Mouse (Mus musculus) liver, embryonic 12.5 days (tissue): ENCODE data around the gene Sema3f. TPM values are rescaled to one million over a fixed set of nuclear protein-coding genes. Genes with fewer than 3 reads are reported as not detected.

Experiments used
- ATAC-seq: fragments of 200-750 bp; cut with Nextera tagmentation; 2 replicates; pipeline ENCODE4 v1.8.0; 2017; ENCODE audit warnings: moderate number of reproducible peaks, mild to moderate bottlenecking, moderate library complexity
- H3K27ac ChIP-seq: fragments of 300-500 bp; sonication (generic); 2 replicates; pipeline ENCODE4 v1.5.1; 2016; ENCODE audit warnings: mild to moderate bottlenecking
- H3K27me3 ChIP-seq: fragments of 300-500 bp; sonication (generic); replicated peaks from 2 replicates; pipeline ENCODE4 v1.6.1; 2016; ENCODE audit warnings: mild to moderate bottlenecking, moderate library complexity
- H3K36me3 ChIP-seq: fragments of 300-500 bp; sonication (generic); 2 replicates; pipeline ENCODE4 v1.6.1; 2016; ENCODE audit warnings: mild to moderate bottlenecking, moderate library complexity
- H3K4me1 ChIP-seq: fragments of 300-500 bp; sonication (generic); 2 replicates; pipeline ENCODE4 v1.6.1; 2016
- H3K4me2 ChIP-seq: fragments of 300-500 bp; sonication (generic); 2 replicates; pipeline ENCODE4 v1.6.1; 2016; ENCODE audit warnings: mild to moderate bottlenecking, moderate library complexity
- H3K4me3 ChIP-seq: fragments of 300-500 bp; sonication (generic); 2 replicates; pipeline ENCODE4 v1.5.1; 2016; ENCODE audit warnings: mild to moderate bottlenecking, moderate library complexity
- H3K9ac ChIP-seq: fragments of 300-500 bp; sonication (generic); 2 replicates; pipeline ENCODE4 v1.6.1; 2016; ENCODE audit warnings: mild to moderate bottlenecking, moderate library complexity
- H3K9me3 ChIP-seq: fragments of 300-500 bp; sonication (generic); replicated peaks from 2 replicates; pipeline ENCODE4 v1.6.1; 2016; ENCODE audit warnings: mild to moderate bottlenecking, moderate library complexity
- WGBS: fragments of 180-500 bp; shearing (Covaris S2); methylation state at CpG from one replicate; pipeline ENCODE4 v1.1.7; 2016; ENCODE audit not compliant: insufficient replicate concordance; 5-methylcytosine and 5-hydroxymethylcytosine counted together
- polyA plus RNA-seq: library from polyadenylated mRNA; unstranded; fragments of >200 nt; fragmentation: Nextera tagmentation; extraction: Ambion mirVana; gene quantifications from 2 replicates; pipeline ENCODE4 v1.2.1, GENCODE M21; 2016

Gene Sema3f
- polyA plus RNA-seq, 1 experiment from 2014 or later: 3.9 TPM

GRCm38 (mm10) chr9:107650708-107651481 lies 59.4 kb downstream of the Sema3f start:
- no peak overlapping the region for H3K4me3 ChIP-seq
- H3K9ac ChIP-seq: no peak overlapping the region
- no peaks in the 10 kb centered on the region for H3K9me3 ChIP-seq
- 56% methylated on average over 12 of the region's 12 CpGs for WGBS
- no peak for ATAC-seq
- H3K27me3 ChIP-seq: peaks cover 27% of the 10 kb centered on the region
- no peak overlapping the region for H3K4me2 ChIP-seq
- H3K4me1 ChIP-seq: 0 out of 2 replicates have a peak, but pooled peaks cover under 1% of the 10 kb centered on the region
- H3K36me3 ChIP-seq: no peaks in the 10 kb centered on the region
- no peak overlapping the region for H3K27ac ChIP-seq

GRCm38 (mm10) chr9:107650225-107650624 lies 60.0 kb downstream of the Sema3f start:
- WGBS: 67% methylated on average over 7 of the region's 7 CpGs
- Histone ChIP-seq H3K9me3 (no peaks in the 10 kb centered on the region), H3K4me3 (no peak overlapping the region), H3K9ac (no peak overlapping the region), H3K36me3 (no peaks in the 10 kb centered on the region), H3K27ac (no peak overlapping the region), H3K27me3 (peaks cover 22% of the 10 kb centered on the region), H3K4me1 (peaks cover 6% of the 10 kb centered on the region), H3K4me2 (no peak overlapping the region)
- no peak for ATAC-seq

GRCm38 (mm10) chr9:107648767-107649166 lies 61.5 kb downstream of the Sema3f start:
- no peak overlapping the region for H3K4me2 ChIP-seq
- WGBS: 55% methylated on average over 3 of the region's 3 CpGs
- H3K27ac ChIP-seq: no peak overlapping the region
- H3K27me3 ChIP-seq: peaks cover 23% of the 10 kb centered on the region; the same call in 1 of the 2 replicates
- H3K9ac ChIP-seq: no peak overlapping the region
- H3K9me3 ChIP-seq: no peaks in the 10 kb centered on the region
- ATAC-seq: no peak
- H3K36me3 ChIP-seq: no peaks in the 10 kb centered on the region
- H3K4me3 ChIP-seq: no peak overlapping the region
- H3K4me1 ChIP-seq: peaks cover 19% of the 10 kb centered on the region

- peaks cover 23% of the 10 kb centered on the region; the same call in 1 of the 2 replicates for H3K27me3 ChIP-seq
- peaks cover 27% of the 10 kb centered on the region for H3K4me1 ChIP-seq
- no peak overlapping the region for H3K4me3 ChIP-seq
- WGBS: 74% methylated on average over 6 of the region's 6 CpGs
- no peak overlapping the region for H3K4me2 ChIP-seq
- no peak overlapping the region for H3K27ac ChIP-seq
- H3K9ac ChIP-seq: no peak overlapping the region
- H3K9me3 ChIP-seq: no peaks in the 10 kb centered on the region
- H3K36me3 ChIP-seq: no peaks in the 10 kb centered on the region
- no peak for ATAC-seq
Measured at GRCm38 (mm10) chr9:107646975-107647374, 63.3 kb downstream of the Sema3f start.

- peaks cover 33% of the 10 kb centered on the region for H3K4me1 ChIP-seq
- no peaks in the 10 kb centered on the region for H3K9me3 ChIP-seq
- H3K36me3 ChIP-seq: no peaks in the 10 kb centered on the region
- peak overlapping the region; percentile 78; the same call in 1 of the 2 replicates for H3K4me2 ChIP-seq
- no peak overlapping the region for H3K4me3 ChIP-seq
- WGBS: 12% methylated on average over 5 of the region's 5 CpGs
- no peak overlapping the region for H3K9ac ChIP-seq
- no peak overlapping the region for H3K27ac ChIP-seq
- ATAC-seq: peak; percentile 58; the same call in 1 of the 2 replicates
- peaks cover 20% of the 10 kb centered on the region; the same call in 1 of the 2 replicates for H3K27me3 ChIP-seq
Measured at GRCm38 (mm10) chr9:107645577-107645976, 64.7 kb downstream of the Sema3f start.

- no peak overlapping the region for H3K27ac ChIP-seq
- H3K4me1 ChIP-seq: peaks cover 37% of the 10 kb centered on the region
- 36% methylated on average over 7 of the region's 7 CpGs for WGBS
- peak overlapping the region; percentile 78 for H3K4me2 ChIP-seq
- ATAC-seq: no peak
- H3K36me3 ChIP-seq: no peaks in the 10 kb centered on the region
- H3K27me3 ChIP-seq: peaks cover 15% of the 10 kb centered on the region; the same call in 1 of the 2 replicates
- peak overlapping the region; percentile 65; the same call in 1 of the 2 replicates for H3K4me3 ChIP-seq
- H3K9me3 ChIP-seq: no peaks in the 10 kb centered on the region
- 0 out of 2 replicates have a peak overlapping the region, but pooled peaks have one; percentile 6 for H3K9ac ChIP-seq
Measured at GRCm38 (mm10) chr9:107645153-107645510, 65.1 kb downstream of the Sema3f start.

GRCm38 (mm10) chr9:107644495-107645152 lies 65.7 kb downstream of the Sema3f start:
- 4% methylated on average over 35 of the region's 35 CpGs for WGBS
- Histone ChIP-seq H3K4me3 (peak overlapping the region; percentile 65), H3K36me3 (no peaks in the 10 kb centered on the region), H3K27me3 (0 out of 2 replicates have a peak, but pooled peaks cover 10% of the 10 kb centered on the region), H3K27ac (peak overlapping the region; percentile 72), H3K4me2 (peak overlapping the region; percentile 78), H3K9me3 (no peaks in the 10 kb centered on the region), H3K9ac (peak overlapping the region; percentile 70), H3K4me1 (peaks cover 38% of the 10 kb centered on the region)
- ATAC-seq: peak; percentile 84

DNA sequence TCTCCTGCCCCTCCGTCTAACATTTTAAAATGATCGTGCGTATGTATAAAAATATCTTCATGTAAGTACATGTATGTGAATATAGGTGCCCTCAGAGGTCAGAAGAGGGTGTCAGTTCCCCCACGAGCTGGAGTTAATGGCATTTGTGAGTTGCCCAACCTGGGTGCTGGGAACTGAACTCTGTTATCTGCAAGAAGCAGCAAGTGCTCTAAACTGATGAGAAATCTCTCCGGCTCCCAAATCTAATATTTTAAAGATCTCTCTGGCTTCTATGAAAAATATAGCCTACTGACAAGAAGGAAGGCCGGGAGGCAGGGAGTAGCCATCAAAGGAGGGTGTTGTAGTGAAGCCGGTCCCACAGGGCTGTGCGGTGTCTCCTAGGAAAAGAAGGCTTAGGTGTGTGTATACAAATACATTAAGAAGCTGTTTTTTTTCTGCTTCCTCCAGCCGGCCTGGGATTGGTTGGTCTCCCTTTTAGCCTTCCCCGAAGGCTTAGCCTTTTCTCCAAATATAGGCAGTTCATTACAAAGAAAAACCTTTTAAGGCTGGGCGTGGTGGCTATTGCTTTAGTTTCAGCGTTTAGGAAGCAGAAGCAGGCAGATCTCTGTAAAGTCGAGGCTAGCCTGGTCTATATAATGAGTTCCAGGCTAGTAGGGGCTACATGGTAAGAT lies 66.6 kb downstream of the Sema3f start:
- 0 out of 2 replicates have a peak, but pooled peaks cover 6% of the 10 kb centered on the region for H3K27me3 ChIP-seq
- H3K9ac ChIP-seq: peak overlapping the region; percentile 70
- no peak for ATAC-seq
- H3K4me3 ChIP-seq: peak overlapping the region; percentile 65
- H3K27ac ChIP-seq: peak overlapping the region; percentile 72
- no peaks in the 10 kb centered on the region for H3K36me3 ChIP-seq
- 62% methylated on average over 13 of the region's 13 CpGs for WGBS
- H3K9me3 ChIP-seq: no peaks in the 10 kb centered on the region
- peaks cover 38% of the 10 kb centered on the region for H3K4me1 ChIP-seq
- H3K4me2 ChIP-seq: peak overlapping the region; percentile 78

DNA sequence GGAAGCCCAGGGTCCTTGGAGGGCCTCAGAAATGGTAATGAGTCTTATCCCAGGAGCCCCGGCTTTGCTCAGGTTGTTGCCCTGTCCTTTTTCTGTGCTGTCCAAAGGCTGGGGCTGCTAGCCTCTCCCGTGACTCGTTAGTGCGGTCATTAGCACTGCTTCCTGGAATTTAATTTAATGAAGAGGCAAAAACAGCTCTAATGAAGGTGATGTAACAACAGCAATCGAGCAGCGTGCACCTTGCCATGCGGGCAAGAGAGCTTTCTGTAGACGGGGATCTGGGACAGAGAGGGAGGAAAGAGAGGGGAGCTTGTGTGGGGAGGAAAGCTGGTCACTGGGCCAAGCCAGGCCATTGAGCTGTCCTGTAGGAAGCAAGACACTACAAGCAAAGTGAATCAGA lies 68.6 kb downstream of the Sema3f start:
- H3K9ac ChIP-seq: no peak overlapping the region

GRCm38 (mm10) chr9:107640257-107640772 lies 70.0 kb downstream of the Sema3f start:
- 17% methylated on average over 8 of the region's 8 CpGs for WGBS
- H3K27ac ChIP-seq: 0 out of 2 replicates have a peak overlapping the region, but pooled peaks have one; percentile 5
- no peak for ATAC-seq

More for the DNA sequence above, 68.6 kb downstream of the Sema3f start:
- no peak overlapping the region for H3K4me3 ChIP-seq
- H3K36me3 ChIP-seq: no peaks in the 10 kb centered on the region
- no peaks in the 10 kb centered on the region for H3K9me3 ChIP-seq
- 73% methylated on average over 8 of the region's 8 CpGs for WGBS
- H3K4me1 ChIP-seq: peaks cover 48% of the 10 kb centered on the region
- H3K4me2 ChIP-seq: no peak overlapping the region
- H3K27ac ChIP-seq: no peak overlapping the region
- 0 out of 2 replicates have a peak, but pooled peaks cover 6% of the 10 kb centered on the region for H3K27me3 ChIP-seq
- ATAC-seq: no peak

DNA sequence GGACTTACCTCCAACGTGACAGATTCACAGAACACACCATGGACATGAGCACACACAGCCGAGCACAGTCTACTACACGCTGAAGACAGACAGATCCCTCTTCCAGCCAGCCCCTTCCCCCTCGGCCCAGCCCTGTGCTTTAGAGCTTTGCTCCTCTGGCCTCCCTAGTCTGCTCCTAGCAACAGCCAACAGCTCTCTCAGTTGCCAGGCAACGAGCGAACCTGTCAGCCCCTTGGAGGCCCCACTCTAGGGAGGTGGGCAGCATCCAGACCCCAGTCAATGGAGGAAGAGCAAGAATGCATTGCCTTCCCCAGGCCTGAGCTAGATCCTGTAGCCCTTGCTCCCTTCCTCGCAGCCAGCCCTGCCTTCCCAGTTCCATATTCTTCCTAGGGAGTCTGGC lies 73.2 kb downstream of the Sema3f start:
- Histone ChIP-seq H3K4me3 (no peak overlapping the region), H3K27me3 (no peaks in the 10 kb centered on the region), H3K27ac (no peak overlapping the region), H3K4me2 (no peak overlapping the region), H3K9ac (no peak overlapping the region), H3K36me3 (0 out of 2 replicates have a peak, but pooled peaks cover 1% of the 10 kb centered on the region), H3K4me1 (peaks cover 59% of the 10 kb centered on the region), H3K9me3 (no peaks in the 10 kb centered on the region)
- no peak for ATAC-seq
- 61% methylated on average over 7 of the region's 7 CpGs for WGBS

More at GRCm38 (mm10) chr9:107640257-107640772, 70.0 kb downstream of the Sema3f start:
- H3K27me3 ChIP-seq: 0 out of 2 replicates have a peak, but pooled peaks cover 6% of the 10 kb centered on the region
- no peak overlapping the region; the same call in 1 of the 2 replicates for H3K4me2 ChIP-seq
- no peaks in the 10 kb centered on the region for H3K9me3 ChIP-seq
- H3K36me3 ChIP-seq: no peaks in the 10 kb centered on the region
- H3K4me3 ChIP-seq: no peak overlapping the region
- peaks cover 54% of the 10 kb centered on the region for H3K4me1 ChIP-seq
- no peak overlapping the region for H3K9ac ChIP-seq
